ENCODE assay signal across 24 mouse cellular contexts in the genomic region with DNA sequence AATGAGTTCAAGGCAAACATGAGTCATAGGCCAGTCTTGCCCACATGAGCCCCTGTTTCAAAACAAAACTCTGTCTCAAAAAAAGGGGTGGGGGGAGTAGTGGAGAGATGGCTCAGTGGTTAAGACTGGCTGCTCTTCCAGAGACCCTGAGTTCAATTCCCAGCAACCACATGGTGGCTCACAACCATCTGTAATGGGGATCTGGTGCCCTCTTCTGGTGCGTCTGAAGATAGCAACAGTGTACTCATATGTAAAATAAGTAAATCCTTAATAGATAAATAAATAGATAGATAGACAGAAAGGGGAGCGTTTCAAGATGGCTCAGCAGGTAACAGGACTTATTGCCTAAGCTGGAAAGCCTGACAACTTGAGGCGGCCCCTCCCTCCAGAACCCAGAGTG. TPM values are rescaled to one million over a fixed set of nuclear protein-coding genes. Genes with fewer than 3 reads are reported as not detected.
A peak's percentile ranks its signal among the peaks of the same experiment; 100 is the strongest.
DNase-seq lines count a peak whose midpoint lies in the region; ATAC-seq and TF ChIP-seq lines count a peak whose summit lies in the region.
"Had no signal": no experiment of that assay in that cellular context is flagged by ENCODE, and none has a peak within 500 bp of the region (broad histone marks: within the 10 kb centered on the region; RNA-seq: fewer than 3 reads in every experiment).

No protein-coding gene starts in this region.

- H3K27me3 ChIP-seq in kidney, adult 2 months (replicated peaks; ENCODE audit: control insufficient read depth, insufficient read depth, low read length) = no peaks in the 10 kb centered on the region
- no peaks in the 10 kb centered on the region for H3K27me3 ChIP-seq in lung, embryonic 14.5 days (ENCODE audit: insufficient read depth, low read length)
- H3K27me3 ChIP-seq in MEL (ENCODE audit: control insufficient read depth in 1 of 2, insufficient read depth in 2 of 2, low read length in 2 of 2) = no peaks in the 10 kb centered on the region
- no peaks in the 10 kb centered on the region for H3K27me3 ChIP-seq in embryonic facial prominence, embryonic 10.5 days (replicated peaks; ENCODE audit: low read depth, poor library complexity, severe bottlenecking)
- H3K27me3 ChIP-seq: CH12.LX; embryonic facial prominence, embryonic 12.5 days; hindbrain, embryonic 12.5 days; liver, embryonic 13.5 days; neural tube, embryonic 13.5 days; stomach, embryonic 15.5 days had no signal

- no peak for TF ChIP-seq EP300 in MEL (IDR thresholded peaks at IDR 0.05; ENCODE audit: low read depth in 1 of 2, low read length in 2 of 2)

- TF ChIP-seq CTCF in kidney, adult 2 months (conservative IDR thresholded peaks at IDR 0.05; ENCODE audit: insufficient read depth, insufficient read length, low read depth, low read length) = 0 out of 2 replicates have a peak, but pooled peaks have one; percentile 5
- TF ChIP-seq CTCF in lung, embryonic 14.5 days (IDR thresholded peaks at IDR 0.05; ENCODE audit: low read depth) = peak; percentile 27; the same call in 1 of the 2 replicates
- TF ChIP-seq CTCF in MEL (IDR thresholded peaks at IDR 0.05 in 2 of 3, conservative IDR thresholded peaks at IDR 0.05 in 1 of 3; ENCODE audit: control insufficient read depth in 1 of 3, insufficient read depth in 1 of 3, low read depth in 2 of 3, low read length in 3 of 3, poor library complexity in 1 of 3, severe bottlenecking in 1 of 3) = peak; percentile 30 to 60 (median 44); a peak in 4 of 6 replicates

- H3K4me3 ChIP-seq in kidney, adult 2 months (ENCODE audit: insufficient read depth, low read depth, low read length) = no peak overlapping the region
- H3K4me3 ChIP-seq in lung, embryonic 14.5 days (ENCODE audit: low read depth, low read length) = no peak overlapping the region
- H3K4me3 ChIP-seq in MEL (ENCODE audit: control insufficient read depth in 1 of 2, insufficient read depth in 1 of 2, low read depth in 2 of 2, low read length in 2 of 2) = no peak overlapping the region
- H3K4me3 ChIP-seq in embryonic facial prominence, embryonic 10.5 days = no peak overlapping the region
- H3K4me3 ChIP-seq: embryonic facial prominence, embryonic 12.5 days; erythroblast, embryonic 14.5 days; heart, embryonic 10.5 days; hindbrain, embryonic 12.5 days; liver, embryonic 13.5 days; megakaryocyte, embryonic 14.5 days; neural tube, embryonic 13.5 days; stomach, embryonic 15.5 days had no signal

- H3K79me2 ChIP-seq in MEL (ENCODE audit: control insufficient read depth, insufficient read depth, low read length, poor library complexity) = no peaks in the 10 kb centered on the region

- no peaks in the 10 kb centered on the region for H3K9me3 ChIP-seq in lung, embryonic 14.5 days (ENCODE audit: low read depth, low read length)
- H3K9me3 ChIP-seq in MEL (replicated peaks; ENCODE audit: insufficient read depth, low read length) = no peaks in the 10 kb centered on the region
- H3K9me3 ChIP-seq in embryonic facial prominence, embryonic 10.5 days = 0 out of 2 replicates have a peak, but pooled peaks cover 7% of the 10 kb centered on the region
- H3K9me3 ChIP-seq: embryonic facial prominence, embryonic 12.5 days; heart, embryonic 10.5 days; hindbrain, embryonic 12.5 days; liver, embryonic 13.5 days; neural tube, embryonic 13.5 days; stomach, embryonic 15.5 days had no signal

- ATAC-seq in lung, embryonic 14.5 days (ENCODE audit: insufficient read depth) = no peak
- ATAC-seq: activated CD4-positive, CD25-positive, alpha-beta regulatory T cell, adult 4 months; forebrain, embryonic 14.5 days; inflammation-experienced regulatory T-cells, adult 6 months had no signal

- no peak for DNase-seq in kidney, adult 2 months
- DNase-seq in kidney, adult 11 months = no peak
- no peak for DNase-seq in lung, embryonic 14.5 days
- no peak for DNase-seq in lung, adult 18-20 months
- peak; percentile 41 for DNase-seq in MEL (ENCODE audit: low read depth, low spot score)
- no peak for DNase-seq in right cerebral cortex, postnatal 10 days (ENCODE audit: low spot score in 2 of 2)
- DNase-seq in embryonic facial prominence, embryonic 10.5 days (ENCODE audit: low spot score) = no peak
- DNase-seq: adrenal gland, postnatal 10 days; cerebellum, adult 9-11 months; left cerebral cortex, postnatal 4 days; liver, embryonic 13.5 days; midbrain, embryonic 14.5 days; right cerebral cortex, postnatal 14 days had no signal

- H3K9ac ChIP-seq in lung, embryonic 14.5 days = no peak overlapping the region
- no peak overlapping the region for H3K9ac ChIP-seq in MEL (ENCODE audit: control insufficient read depth, low read depth, low read length, poor library complexity, severe bottlenecking)
- H3K9ac ChIP-seq: embryonic facial prominence, embryonic 12.5 days; hindbrain, embryonic 12.5 days; liver, embryonic 13.5 days; neural tube, embryonic 13.5 days; stomach, embryonic 15.5 days had no signal

- H3K4me1 ChIP-seq in kidney, adult 2 months (ENCODE audit: control insufficient read depth, insufficient read depth, low read length) = peaks cover 23% of the 10 kb centered on the region
- 0 out of 2 replicates have a peak, but pooled peaks cover 5% of the 10 kb centered on the region for H3K4me1 ChIP-seq in lung, embryonic 14.5 days (ENCODE audit: insufficient read depth)
- H3K4me1 ChIP-seq in MEL (ENCODE audit: control insufficient read depth in 1 of 2, insufficient read depth in 2 of 2, low read length in 2 of 2) = 0 out of 4 replicates have a peak, but pooled peaks cover 0 to 3% of the 10 kb centered on the region in 2 experiments
- peaks cover 9% of the 10 kb centered on the region for H3K4me1 ChIP-seq in embryonic facial prominence, embryonic 10.5 days
- H3K4me1 ChIP-seq: embryonic facial prominence, embryonic 12.5 days; heart, embryonic 10.5 days; hindbrain, embryonic 12.5 days had no signal

- TF ChIP-seq POLR2A in kidney, adult 2 months (IDR thresholded peaks at IDR 0.05; ENCODE audit: low read depth, low read length) = no peak
- no peak for TF ChIP-seq POLR2A in MEL (IDR thresholded peaks at IDR 0.05; ENCODE audit: control insufficient read depth in 1 of 2, insufficient read depth in 1 of 2, low read depth in 1 of 2, low read length in 2 of 2, poor library complexity in 1 of 2)

- H3K36me3 ChIP-seq in kidney, adult 2 months (ENCODE audit: control insufficient read depth, insufficient read depth, low read length) = no peaks in the 10 kb centered on the region; the same call in 1 of the 2 replicates
- 0 out of 2 replicates have a peak, but pooled peaks cover 6% of the 10 kb centered on the region for H3K36me3 ChIP-seq in lung, embryonic 14.5 days (ENCODE audit: insufficient read depth)
- no peaks in the 10 kb centered on the region for H3K36me3 ChIP-seq in MEL (ENCODE audit: control insufficient read depth in 1 of 2, insufficient read depth in 2 of 2, low read length in 2 of 2)
- peaks cover 16% of the 10 kb centered on the region for H3K36me3 ChIP-seq in embryonic facial prominence, embryonic 10.5 days (replicated peaks)
- H3K36me3 ChIP-seq: embryonic facial prominence, embryonic 12.5 days; hindbrain, embryonic 12.5 days; liver, embryonic 13.5 days; stomach, embryonic 15.5 days had no signal

- H3K27ac ChIP-seq in kidney, adult 2 months (ENCODE audit: insufficient read depth, low read depth, low read length) = no peak overlapping the region
- H3K27ac ChIP-seq in lung, embryonic 14.5 days (ENCODE audit: low read depth) = no peak overlapping the region
- no peak overlapping the region for H3K27ac ChIP-seq in MEL (ENCODE audit: control insufficient read depth, low read depth, low read length)
- no peak overlapping the region for H3K27ac ChIP-seq in embryonic facial prominence, embryonic 10.5 days (replicated peaks)
- H3K27ac ChIP-seq: embryonic facial prominence, embryonic 12.5 days; heart, embryonic 10.5 days; hindbrain, embryonic 12.5 days; liver, embryonic 13.5 days; neural tube, embryonic 13.5 days had no signal

- peak; percentile 70 for TF ChIP-seq RAD21 in MEL (IDR thresholded peaks at IDR 0.05; ENCODE audit: low read depth, low read length)

- WGBS in kidney, adult 2 months = 91% methylated on average over 3 of the region's 3 CpGs
- 85% methylated on average over 3 of the region's 3 CpGs for WGBS in lung, embryonic 14.5 days
- WGBS in embryonic facial prominence, embryonic 10.5 days = 90% methylated on average over 3 of the region's 3 CpGs

- H3K4me2 ChIP-seq in lung, embryonic 14.5 days = no peak overlapping the region
- H3K4me2 ChIP-seq: embryonic facial prominence, embryonic 12.5 days; hindbrain, embryonic 12.5 days; liver, embryonic 13.5 days; neural tube, embryonic 13.5 days; stomach, embryonic 15.5 days had no signal

TF ChIP-seq in MEL, 35 proteins besides CTCF, POLR2A, EP300 and RAD21:
- TF ChIP-seq ZNF384 (IDR thresholded peaks at IDR 0.05; ENCODE audit: low read depth, low read length) (no peak), CHD1 (IDR thresholded peaks at IDR 0.05; ENCODE audit: low read depth, low read length) (no peak), ELF1 (IDR thresholded peaks at IDR 0.05; ENCODE audit: low read depth, low read length) (no peak), SIN3A (IDR thresholded peaks at IDR 0.05; ENCODE audit: low read length) (no peak), MXI1 (IDR thresholded peaks at IDR 0.05; ENCODE audit: low read depth, low read length) (no peak), SMC3 (IDR thresholded peaks at IDR 0.05; ENCODE audit: low read depth, low read length) (peak; percentile 55), USF1 (IDR thresholded peaks at IDR 0.05; ENCODE audit: low read depth, low read length) (no peak), ZC3H11A (IDR thresholded peaks at IDR 0.05; ENCODE audit: low read depth, low read length) (peak; percentile 55), MAFK (IDR thresholded peaks at IDR 0.05; ENCODE audit: borderline replicate concordance, low read depth, low read length) (no peak), MAZ (IDR thresholded peaks at IDR 0.05; ENCODE audit: low read depth, low read length) (no peak)

RNA-seq across cellular contexts. Expression of gene Arl2bp, which starts 14.0 kb away (rescaled TPM):
- polyA plus RNA-seq in kidney, adult 2 months (2012; rRNA removed) = 76.2 and 77.2 TPM in 2 replicates
- polyA plus RNA-seq in lung, embryonic 14.5 days (2014; fragmentation: Nextera tagmentation; extraction: Ambion mirVana) = 68.8 and 78.7 TPM in 2 replicates
- 43.8 and 46.7 TPM in 2 replicates for total RNA-seq in MEL (2012; rRNA removed)
- polyA plus RNA-seq in MEL (2012; ENCODE audit: insufficient read depth in 1 of 2, insufficient read length in 2 of 2, low read depth in 1 of 2, low replicate concordance in 2 of 2, missing spikeins in 1 of 2) = 100 to 1,000 TPM in 1 of 2 experiments, 10 to 100 TPM in 1; 96.1 to 515 TPM
- polyA plus RNA-seq in embryonic facial prominence, embryonic 10.5 days (2016; fragmentation: Nextera tagmentation; extraction: Ambion mirVana) = 179 and 184 TPM in 2 replicates

RNA-seq across cellular contexts. Expression of gene Pllp, which starts 15.7 kb away (rescaled TPM):
- polyA plus RNA-seq in kidney, adult 2 months (2012; rRNA removed) = 160 and 166 TPM in 2 replicates
- 4.2 and 4.4 TPM in 2 replicates for polyA plus RNA-seq in lung, embryonic 14.5 days (2014; fragmentation: Nextera tagmentation; extraction: Ambion mirVana)
- not detected in 2 replicates for total RNA-seq in MEL (2012; rRNA removed)
- polyA plus RNA-seq in MEL (2012; ENCODE audit: insufficient read depth in 1 of 2, insufficient read length in 2 of 2, low read depth in 1 of 2, low replicate concordance in 2 of 2, missing spikeins in 1 of 2) = under 1 TPM in 1 of 2 experiments, not detected in 1; 0.06 TPM
- polyA plus RNA-seq in embryonic facial prominence, embryonic 10.5 days (2016; fragmentation: Nextera tagmentation; extraction: Ambion mirVana) = 0.27 and 0.34 TPM in 2 replicates
- polyA plus RNA-seq: erythroblast, embryonic 14.5 days had no signal

Comparison
In these comparisons a context has a peak if more than half of its experiments do, and no peak if none do; other contexts are left out.
1. RNA of gene Pllp, which starts 15.7 kb away (polyA plus RNA-seq): 160 to 166 TPM in kidney, adult 2 months; 4.2 to 4.4 TPM in lung, embryonic 14.5 days, 0.27 to 0.34 TPM in embryonic facial prominence, embryonic 10.5 days and 0.06 TPM in MEL; every median in the first group is over 10 times any median in the second.
2. Peak in every context shown above with its lines, with median percentiles within 50 percentile points of each other: CTCF ChIP-seq.